18 mouse cellular contexts compared by ENCODE assay signal in genomic region chr1:181424922-181425321, GRCm38 (mm10).
DNase-seq lines count a peak whose midpoint lies in the region; ATAC-seq and TF ChIP-seq lines count a peak whose summit lies in the region.
"Had no signal": no experiment of that assay in that cellular context is flagged by ENCODE, and none has a peak within 500 bp of the region (broad histone marks: within the 10 kb centered on the region; RNA-seq: fewer than 3 reads in every experiment).

No protein-coding gene starts in this region.

- ATAC-seq in intestine, postnatal 0 days = peak; percentile 73
- 0 out of 2 replicates have a peak, but pooled peaks have one; percentile 30 for ATAC-seq in stomach, embryonic 16.5 days (ENCODE audit: insufficient read depth, low FRiP score)
- ATAC-seq: activated CD4-positive, CD25-positive, alpha-beta regulatory T cell, adult 4 months; forebrain, embryonic 13.5 days; forebrain, embryonic 16.5 days; hindbrain, embryonic 16.5 days had no signal

- no peak overlapping the region for H3K9ac ChIP-seq in intestine, postnatal 0 days (ENCODE audit: low read depth, low read length)
- no peak overlapping the region for H3K9ac ChIP-seq in stomach, embryonic 16.5 days (ENCODE audit: low read length)
- H3K9ac ChIP-seq: forebrain, embryonic 13.5 days; hindbrain, embryonic 12.5 days had no signal

- no peak overlapping the region for H3K4me3 ChIP-seq in intestine, postnatal 0 days (ENCODE audit: low read depth, low read length)
- H3K4me3 ChIP-seq in stomach, embryonic 16.5 days (replicated peaks; ENCODE audit: low read length) = no peak overlapping the region
- H3K4me3 ChIP-seq in thymus, adult 2 months (ENCODE audit: control insufficient read depth, insufficient read depth, low read length) = no peak overlapping the region
- H3K4me3 ChIP-seq: forebrain, embryonic 10.5 days; forebrain, embryonic 13.5 days; hindbrain, embryonic 12.5 days had no signal

- DNase-seq in 3T3-L1 (ENCODE audit: low read depth, low spot score) = peak; percentile 43
- DNase-seq in right cerebral cortex, postnatal 25 days = no peak
- DNase-seq in thymus, adult 2 months = no peak
- no peak for DNase-seq in ovary, postnatal 14 days (ENCODE audit: low spot score)
- DNase-seq: cerebellum, adult 18-20 months; cerebellum, adult 9-10 months; cerebellum, postnatal 14 days; gastrocnemius, postnatal 14 days; heart, adult 11 months had no signal

- no peak overlapping the region for H3K4me2 ChIP-seq in intestine, postnatal 0 days (replicated peaks; ENCODE audit: low read depth)
- no peak overlapping the region for H3K4me2 ChIP-seq in stomach, embryonic 16.5 days (ENCODE audit: low read depth, low read length)
- H3K4me2 ChIP-seq: forebrain, embryonic 13.5 days; heart, embryonic 11.5 days; hindbrain, embryonic 12.5 days had no signal

- WGBS in intestine, postnatal 0 days = 53% methylated on average over 3 of the region's 3 CpGs
- 70% methylated on average over 3 of the region's 3 CpGs for WGBS in stomach, embryonic 16.5 days
- 95% methylated on average over 3 of the region's 3 CpGs for WGBS in thymus, adult 2 months

- TF ChIP-seq CTCF in intestine, postnatal 0 days (IDR thresholded peaks at IDR 0.05; ENCODE audit: low read depth) = no peak
- no peak for TF ChIP-seq CTCF in thymus, adult 2 months (IDR thresholded peaks at IDR 0.05; ENCODE audit: borderline replicate concordance, control insufficient read depth, extremely low read depth, insufficient read depth, low read length, poor library complexity)

- H3K27me3 ChIP-seq in intestine, postnatal 0 days (replicated peaks; ENCODE audit: control insufficient read depth, insufficient read depth, low read length) = no peaks in the 10 kb centered on the region
- H3K27me3 ChIP-seq in stomach, embryonic 16.5 days (ENCODE audit: control insufficient read depth, insufficient read depth, low read length) = no peaks in the 10 kb centered on the region
- H3K27me3 ChIP-seq in thymus, adult 2 months (ENCODE audit: control insufficient read depth, insufficient read depth, low read length) = no peaks in the 10 kb centered on the region
- H3K27me3 ChIP-seq: forebrain, embryonic 13.5 days; hindbrain, embryonic 12.5 days had no signal

- no peaks in the 10 kb centered on the region for H3K9me3 ChIP-seq in intestine, postnatal 0 days (ENCODE audit: control insufficient read depth)
- no peaks in the 10 kb centered on the region for H3K9me3 ChIP-seq in stomach, embryonic 16.5 days (replicated peaks; ENCODE audit: control insufficient read depth, low read length)
- H3K9me3 ChIP-seq: forebrain, embryonic 10.5 days; forebrain, embryonic 13.5 days; hindbrain, embryonic 12.5 days had no signal

- TF ChIP-seq POLR2A in thymus, adult 2 months (IDR thresholded peaks at IDR 0.05; ENCODE audit: control insufficient read depth, extremely low read depth, insufficient read depth, low read length, poor library complexity) = no peak

- H3K4me1 ChIP-seq in intestine, postnatal 0 days (replicated peaks; ENCODE audit: control insufficient read depth, insufficient read depth, low read length) = no peaks in the 10 kb centered on the region
- no peaks in the 10 kb centered on the region for H3K4me1 ChIP-seq in stomach, embryonic 16.5 days (ENCODE audit: control insufficient read depth, insufficient read depth, low read length)
- no peaks in the 10 kb centered on the region for H3K4me1 ChIP-seq in thymus, adult 2 months (replicated peaks; ENCODE audit: control insufficient read depth, insufficient read depth, low read length)

- no peaks in the 10 kb centered on the region for H3K36me3 ChIP-seq in intestine, postnatal 0 days (ENCODE audit: control insufficient read depth, insufficient read depth)
- no peaks in the 10 kb centered on the region for H3K36me3 ChIP-seq in stomach, embryonic 16.5 days (ENCODE audit: control insufficient read depth, insufficient read depth, low read length)
- no peaks in the 10 kb centered on the region for H3K36me3 ChIP-seq in thymus, adult 2 months (ENCODE audit: control insufficient read depth, insufficient read depth, low read length)
- H3K36me3 ChIP-seq: forebrain, embryonic 10.5 days; hindbrain, embryonic 12.5 days had no signal

- H3K27ac ChIP-seq in intestine, postnatal 0 days (ENCODE audit: low read depth, low read length) = no peak overlapping the region
- H3K27ac ChIP-seq in stomach, embryonic 16.5 days (ENCODE audit: low read length) = no peak overlapping the region
- H3K27ac ChIP-seq in thymus, adult 2 months (ENCODE audit: control insufficient read depth, insufficient read depth, low read length) = no peak overlapping the region
- H3K27ac ChIP-seq: forebrain, embryonic 10.5 days; forebrain, embryonic 13.5 days; hindbrain, embryonic 12.5 days had no signal
